Mouse (Mus musculus): ENCODE measurements around the gene P2rx5. TPM values are rescaled to one million over a fixed set of nuclear protein-coding genes. Genes with fewer than 3 reads are reported as not detected.

Gene P2rx5
- polyA plus RNA-seq, 1 experiment from 2014 or later, result 0.21 TPM

DNA sequence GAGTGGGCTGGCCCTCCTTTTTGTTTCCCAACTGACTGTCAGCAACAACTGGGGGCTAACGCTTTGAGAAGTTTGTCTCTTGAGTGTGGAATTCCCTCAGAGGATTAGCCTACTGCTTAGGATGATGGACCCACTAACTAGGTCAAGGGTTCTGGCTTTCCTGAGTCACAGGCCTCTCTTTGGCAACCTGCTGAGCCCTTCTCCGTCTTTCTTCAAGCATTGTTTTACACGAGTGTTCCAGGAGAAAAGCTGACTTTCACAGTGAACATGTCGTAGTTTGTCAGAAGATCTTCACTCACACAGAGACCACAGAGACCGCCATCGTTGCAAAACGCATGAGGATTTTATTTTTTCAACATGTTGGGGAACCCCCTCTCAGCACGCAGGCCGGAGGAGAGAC, 12.0 kb upstream of the P2rx5 start:
- no peaks in the 10 kb centered on the region for H3K36me3 ChIP-seq
- WGBS, result 79% methylated on average over 9 of the region's 9 CpGs
- peaks cover 12% of the 10 kb centered on the region for H3K4me1 ChIP-seq
- H3K27me3 ChIP-seq (ENCODE audit: low read depth, poor library complexity, severe bottlenecking), result no peaks in the 10 kb centered on the region
- H3K9me3 ChIP-seq (replicated peaks), result no peaks in the 10 kb centered on the region
- H3K27ac ChIP-seq (replicated peaks), result no peak overlapping the region
- no peak overlapping the region for H3K4me3 ChIP-seq
- DNase-seq (ENCODE audit: low spot score), result no peak

DNA sequence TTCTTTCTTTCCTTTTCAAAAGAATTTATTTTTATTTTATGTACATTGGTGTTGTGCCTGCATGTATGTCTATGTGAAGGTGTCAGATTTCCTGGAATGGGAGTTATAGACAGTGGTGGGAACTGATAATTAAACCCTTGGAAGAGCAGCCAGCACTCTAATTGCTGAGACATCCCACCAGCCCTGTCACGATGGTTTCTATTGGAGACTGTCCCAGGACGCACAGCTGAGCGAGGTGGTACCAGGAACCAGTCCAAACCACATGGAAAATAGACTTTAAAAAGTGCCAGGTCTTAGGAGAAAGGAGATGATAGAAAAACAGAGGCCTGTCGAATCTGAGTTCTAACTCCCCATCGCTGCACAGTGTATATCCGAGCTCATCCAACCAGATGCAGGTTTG, 5.2 kb upstream of the P2rx5 start:
- Histone ChIP-seq H3K4me1 (peaks cover 5% of the 10 kb centered on the region), H3K27me3 (ENCODE audit: low read depth, poor library complexity, severe bottlenecking) (peaks cover 20% of the 10 kb centered on the region), H3K36me3 (no peaks in the 10 kb centered on the region), H3K9me3 (replicated peaks) (no peaks in the 10 kb centered on the region), H3K27ac (replicated peaks) (no peak overlapping the region), H3K4me3 (no peak overlapping the region)
- DNase-seq (ENCODE audit: low spot score), result no peak
- 82% methylated on average over 6 of the region's 6 CpGs for WGBS

DNA sequence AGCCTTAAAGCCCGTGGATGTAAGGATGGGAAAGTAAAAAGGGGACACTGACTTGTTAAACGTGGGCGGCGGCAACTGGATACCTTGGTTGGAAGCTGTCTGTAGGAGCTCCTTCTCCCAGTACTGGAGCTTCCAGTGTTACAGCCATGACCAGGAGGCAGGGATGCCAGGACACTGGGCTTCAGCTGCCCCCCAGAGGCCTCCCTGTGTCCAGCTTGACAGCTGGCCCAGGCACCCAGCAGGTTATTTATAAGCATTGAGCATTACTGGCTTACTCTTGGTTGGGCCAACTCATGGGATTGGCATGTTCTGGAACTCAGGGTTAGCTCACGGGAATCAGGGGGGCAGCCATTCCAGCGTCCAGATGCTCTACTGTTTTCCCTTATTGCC, 585 bp downstream of the P2rx5 start:
- Histone ChIP-seq H3K4me3 (peak overlapping the region; percentile 57), H3K9me3 (replicated peaks) (no peaks in the 10 kb centered on the region), H3K27me3 (ENCODE audit: low read depth, poor library complexity, severe bottlenecking) (peaks cover 42% of the 10 kb centered on the region), H3K27ac (replicated peaks) (no peak overlapping the region), H3K4me1 (peaks cover 14% of the 10 kb centered on the region), H3K36me3 (no peaks in the 10 kb centered on the region)
- no peak for DNase-seq (ENCODE audit: low spot score)
- 32% methylated on average over 6 of the region's 6 CpGs for WGBS

DNA sequence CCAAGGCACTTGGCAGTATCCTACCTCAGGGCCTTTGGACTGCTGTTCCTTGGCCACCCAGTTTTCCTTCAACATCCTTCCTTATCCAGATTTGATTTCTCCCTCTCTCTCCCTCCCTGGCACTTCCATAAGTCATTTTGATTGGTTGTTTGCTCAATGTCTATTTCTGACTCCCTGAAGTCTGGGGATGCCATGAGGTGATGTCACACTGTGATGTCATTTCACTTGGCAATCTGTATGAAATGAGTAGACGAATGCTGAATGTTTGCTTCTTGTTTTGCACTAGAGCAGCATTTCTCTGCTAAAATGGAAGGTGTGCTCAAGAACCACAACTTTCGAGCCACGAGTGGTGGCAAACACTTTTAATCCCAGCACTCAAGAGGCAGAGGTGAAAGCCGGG, 1.4 kb downstream of the P2rx5 start:
- no peaks in the 10 kb centered on the region for H3K36me3 ChIP-seq
- H3K4me3 ChIP-seq, result no peak overlapping the region
- no peak for DNase-seq (ENCODE audit: low spot score)
- H3K4me1 ChIP-seq, result peaks cover 14% of the 10 kb centered on the region
- H3K9me3 ChIP-seq (replicated peaks), result no peaks in the 10 kb centered on the region
- no peak overlapping the region for H3K27ac ChIP-seq (replicated peaks)
- H3K27me3 ChIP-seq (ENCODE audit: low read depth, poor library complexity, severe bottlenecking), result peaks cover 42% of the 10 kb centered on the region
- WGBS, result 91% methylated on average over 4 of the region's 4 CpGs

- no peak overlapping the region for H3K27ac ChIP-seq (replicated peaks)
- H3K9me3 ChIP-seq (replicated peaks), result no peaks in the 10 kb centered on the region
- no peak overlapping the region for H3K4me3 ChIP-seq
- peaks cover 42% of the 10 kb centered on the region for H3K27me3 ChIP-seq (ENCODE audit: low read depth, poor library complexity, severe bottlenecking)
- no peaks in the 10 kb centered on the region for H3K36me3 ChIP-seq
- WGBS, result 89% methylated on average over 5 of the region's 5 CpGs
- DNase-seq (ENCODE audit: low spot score), result no peak
- H3K4me1 ChIP-seq, result peaks cover 14% of the 10 kb centered on the region
These were observed 2.1 kb downstream of the P2rx5 start for GRCm38 (mm10) chr11:73162284-73162683.

- 82% methylated on average over 8 of the region's 8 CpGs for WGBS
These were observed 7.8 kb downstream of the P2rx5 start for GRCm38 (mm10) chr11:73168071-73168470.

GRCm38 (mm10) chr11:73168576-73168975, 8.4 kb downstream of the P2rx5 start:
- Histone ChIP-seq H3K4me1 (no peaks in the 10 kb centered on the region), H3K27ac (replicated peaks) (no peak overlapping the region), H3K36me3 (peaks cover 31% of the 10 kb centered on the region), H3K4me3 (no peak overlapping the region), H3K27me3 (ENCODE audit: low read depth, poor library complexity, severe bottlenecking) (no peaks in the 10 kb centered on the region), H3K9me3 (replicated peaks) (no peaks in the 10 kb centered on the region)
- WGBS, result 86% methylated on average over 6 of the region's 6 CpGs
- no peak for DNase-seq (ENCODE audit: low spot score)

More at GRCm38 (mm10) chr11:73168071-73168470, 7.8 kb downstream of the P2rx5 start:
- Histone ChIP-seq H3K36me3 (peaks cover 26% of the 10 kb centered on the region), H3K4me3 (no peak overlapping the region), H3K27ac (replicated peaks) (no peak overlapping the region), H3K4me1 (no peaks in the 10 kb centered on the region), H3K9me3 (replicated peaks) (no peaks in the 10 kb centered on the region), H3K27me3 (ENCODE audit: low read depth, poor library complexity, severe bottlenecking) (no peaks in the 10 kb centered on the region)
- DNase-seq (ENCODE audit: low spot score), result no peak

- WGBS, result 42% methylated on average over 4 of the region's 4 CpGs
- Histone ChIP-seq H3K9me3 (replicated peaks) (no peaks in the 10 kb centered on the region), H3K27ac (replicated peaks) (no peak overlapping the region), H3K4me1 (no peaks in the 10 kb centered on the region), H3K27me3 (ENCODE audit: low read depth, poor library complexity, severe bottlenecking) (no peaks in the 10 kb centered on the region), H3K4me3 (no peak overlapping the region), H3K36me3 (peaks cover 37% of the 10 kb centered on the region)
- DNase-seq (ENCODE audit: low spot score), result peak; percentile 57
These were observed 9.0 kb downstream of the P2rx5 start for GRCm38 (mm10) chr11:73169231-73169630.

- Histone ChIP-seq H3K9me3 (replicated peaks) (no peaks in the 10 kb centered on the region), H3K4me1 (peaks cover 14% of the 10 kb centered on the region), H3K4me3 (no peak overlapping the region), H3K36me3 (peaks cover 46% of the 10 kb centered on the region), H3K27me3 (ENCODE audit: low read depth, poor library complexity, severe bottlenecking) (no peaks in the 10 kb centered on the region), H3K27ac (replicated peaks) (no peak overlapping the region)
- no peak for DNase-seq (ENCODE audit: low spot score)
- 71% methylated on average over 5 of the region's 5 CpGs for WGBS
These were observed 12.0 kb downstream of the P2rx5 start for GRCm38 (mm10) chr11:73172186-73172585.

DNA sequence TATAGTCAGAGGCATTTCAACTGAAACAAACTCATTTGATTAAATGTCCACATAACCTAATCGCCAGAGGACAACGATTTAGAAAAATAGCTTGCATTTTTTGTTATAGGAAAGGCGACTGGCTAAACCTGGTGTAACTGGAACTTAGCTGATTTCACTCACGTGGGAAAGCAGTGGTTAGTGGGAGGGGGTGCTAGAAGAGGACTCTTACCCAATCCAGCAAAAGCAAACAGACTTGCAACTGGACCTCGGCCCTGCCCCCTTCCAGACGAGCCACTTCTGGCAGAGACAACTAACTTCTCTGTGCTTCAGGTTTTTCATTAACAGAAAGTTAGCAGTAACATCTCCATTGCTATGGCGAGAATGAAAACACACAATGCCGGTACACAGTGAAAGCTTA, 15.4 kb downstream of the P2rx5 start:
- Histone ChIP-seq H3K27me3 (ENCODE audit: low read depth, poor library complexity, severe bottlenecking) (no peaks in the 10 kb centered on the region), H3K4me3 (peak overlapping the region; percentile 97), H3K4me1 (peaks cover 30% of the 10 kb centered on the region), H3K36me3 (peaks cover 48% of the 10 kb centered on the region), H3K9me3 (replicated peaks) (no peaks in the 10 kb centered on the region), H3K27ac (replicated peaks) (no peak overlapping the region)
- WGBS, result 55% methylated on average over 8 of the region's 8 CpGs
- DNase-seq (ENCODE audit: low spot score), result no peak

DNA sequence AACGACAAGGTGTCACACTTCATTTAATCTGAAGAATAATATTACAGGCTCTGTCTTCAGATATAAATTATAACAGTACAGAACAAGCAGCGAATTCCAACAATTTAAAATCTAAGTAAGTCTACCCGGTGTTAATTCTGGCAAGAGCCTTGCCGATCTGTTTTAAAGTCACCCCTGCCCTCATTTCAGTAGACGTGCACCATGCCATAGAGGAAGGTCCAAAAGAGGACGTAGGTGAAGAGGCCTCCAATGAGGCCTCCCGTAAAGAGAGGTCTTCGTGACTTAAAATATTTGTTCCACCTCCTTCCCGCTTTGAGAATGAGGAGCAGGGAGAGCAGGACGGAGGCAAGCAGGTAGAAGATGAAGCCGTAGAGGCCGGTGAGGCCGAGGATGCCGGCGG, 16.0 kb downstream of the P2rx5 start:
- Histone ChIP-seq H3K4me3 (peak overlapping the region; percentile 97), H3K27ac (replicated peaks) (peak overlapping the region; percentile 91), H3K36me3 (peaks cover 45% of the 10 kb centered on the region), H3K4me1 (peaks cover 30% of the 10 kb centered on the region), H3K27me3 (ENCODE audit: low read depth, poor library complexity, severe bottlenecking) (no peaks in the 10 kb centered on the region), H3K9me3 (replicated peaks) (no peaks in the 10 kb centered on the region)
- WGBS, result 1% methylated on average over 15 of the region's 15 CpGs
- no peak for DNase-seq (ENCODE audit: low spot score)

GRCm38 (mm10) chr11:73176608-73177508, 16.6 kb downstream of the P2rx5 start, which contains the start of the genes Emc6 and Tax1bp3:
TSS of gene Emc6 (minus strand) at chr11:73177037.
TSS of gene Tax1bp3 (plus strand) at chr11:73177083.
- Histone ChIP-seq H3K9me3 (replicated peaks) (no peaks in the 10 kb centered on the region), H3K36me3 (peaks cover 39% of the 10 kb centered on the region), H3K4me1 (peaks cover 30% of the 10 kb centered on the region), H3K4me3 (peak within 1 kb of the TSS; percentile 97), H3K27me3 (ENCODE audit: low read depth, poor library complexity, severe bottlenecking) (no peaks in the 10 kb centered on the region), H3K27ac (replicated peaks) (peak within 1 kb of the TSS; percentile 92)
- WGBS, result under 1% methylated on average over 81 of the region's 81 CpGs
- DNase-seq (ENCODE audit: low spot score), result peak; percentile 96

DNA sequence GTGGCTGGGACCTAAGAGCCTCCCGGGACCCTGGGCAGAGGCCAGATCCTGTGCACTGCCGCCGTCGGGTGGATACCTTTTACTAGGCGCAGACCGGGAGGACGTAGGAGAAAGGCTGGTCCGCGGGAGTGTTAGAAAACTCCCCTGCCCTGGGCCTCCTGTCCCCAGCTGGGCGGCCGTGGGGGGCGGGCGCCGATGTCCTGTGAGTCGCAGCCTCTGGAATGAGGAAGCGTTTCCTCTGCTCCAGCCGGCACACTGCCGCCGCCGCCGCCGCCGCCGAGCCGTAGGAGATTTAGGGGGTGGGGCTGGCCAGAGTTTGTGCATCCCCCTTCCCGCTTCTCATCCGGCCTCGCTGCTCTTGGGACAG, 17.3 kb downstream of the P2rx5 start:
- Histone ChIP-seq H3K36me3 (peaks cover 38% of the 10 kb centered on the region), H3K27ac (replicated peaks) (peak overlapping the region; percentile 92), H3K4me3 (peak overlapping the region; percentile 97), H3K9me3 (replicated peaks) (no peaks in the 10 kb centered on the region), H3K27me3 (ENCODE audit: low read depth, poor library complexity, severe bottlenecking) (no peaks in the 10 kb centered on the region), H3K4me1 (peaks cover 30% of the 10 kb centered on the region)
- WGBS, result under 1% methylated on average over 28 of the region's 28 CpGs
- DNase-seq (ENCODE audit: low spot score), result peak; percentile 79

Measured in midbrain, embryonic 10.5 days (tissue).